Mouse (Mus musculus) MEL (cell line): Measurements from ENCODE around the gene Trim10.
A peak's percentile ranks its signal among the peaks of the same experiment; 100 is the strongest.

Experiments used
- CHD1 ChIP-seq: IDR thresholded peaks from 2 replicates; pipeline ENCODE4 v1.6.1; 2012; ENCODE audit warnings: low read depth, mild to moderate bottlenecking, inconsistent platforms, low read length, improper control_type of control experiment
- CHD2 ChIP-seq: IDR thresholded peaks from 2 replicates; pipeline ENCODE4 v1.6.1; 2011; ENCODE audit warnings: low read length, improper control_type of control experiment
- CTCF ChIP-seq, 3 experiments: IDR thresholded peaks in 2 of 3; conservative IDR thresholded peaks in 1 of 3; 2 replicates each; pipeline ENCODE4 v1.5.1; 2011 to 2012; ENCODE audit warnings: low read length in 3 of 3, low read depth in 2 of 3, mild to moderate bottlenecking in 2 of 3, improper control_type of control experiment in 1 of 3, inconsistent platforms in 1 of 3, mixed read lengths in 1 of 3, moderate library complexity in 1 of 3; ENCODE audit not compliant: control insufficient read depth in 1 of 3, insufficient read depth in 1 of 3, poor library complexity in 1 of 3, severe bottlenecking in 1 of 3
- EP300 ChIP-seq, 2 experiments: IDR thresholded peaks; 2 replicates each; pipeline ENCODE4 v1.6.1; 2011; ENCODE audit warnings: improper control_type of control experiment in 2 of 2, low read length in 2 of 2, low read depth in 1 of 2, mild to moderate bottlenecking in 1 of 2
- GATA1 ChIP-seq: IDR thresholded peaks from 2 replicates; pipeline ENCODE4 v1.6.1; 2011; ENCODE audit warnings: low read depth, low read length, improper control_type of control experiment
- KAT2A ChIP-seq: conservative IDR thresholded peaks from 2 replicates; pipeline ENCODE4 v1.6.1; 2012; ENCODE audit warnings: low read depth, low read length, improper control_type of control experiment, inconsistent platforms
- MEF2A ChIP-seq: IDR thresholded peaks from 2 replicates; pipeline ENCODE4 v1.6.1; 2014; ENCODE audit warnings: low read depth, mild to moderate bottlenecking, inconsistent platforms, low read length, improper control_type of control experiment; ENCODE audit not compliant: poor library complexity, insufficient replicate concordance, severe bottlenecking; ENCODE audit errors: extremely low read depth
- NRF1 ChIP-seq: IDR thresholded peaks from 2 replicates; pipeline ENCODE4 v1.6.1; 2014; ENCODE audit warnings: low read depth, mild to moderate bottlenecking, inconsistent platforms, low read length, improper control_type of control experiment, moderate library complexity; ENCODE audit not compliant: poor library complexity, insufficient read depth, severe bottlenecking
- POLR2A ChIP-seq, 2 experiments: IDR thresholded peaks; 2 replicates each; pipeline ENCODE4 v1.6.1; 2011 to 2012; ENCODE audit warnings: low read length in 2 of 2, mild to moderate bottlenecking in 2 of 2, control low read depth in 1 of 2, improper control_type of control experiment in 1 of 2, low read depth in 1 of 2, moderate library complexity in 1 of 2; ENCODE audit not compliant: control insufficient read depth in 1 of 2, insufficient read depth in 1 of 2, poor library complexity in 1 of 2
- SIN3A ChIP-seq: IDR thresholded peaks from 2 replicates; pipeline ENCODE4 v1.6.1; 2012; ENCODE audit warnings: low read length, improper control_type of control experiment, inconsistent platforms
- TAL1 ChIP-seq: IDR thresholded peaks from 2 replicates; pipeline ENCODE4 v1.6.1; 2012; ENCODE audit warnings: mild to moderate bottlenecking, inconsistent platforms, low read length, moderate library complexity, mixed read lengths

DNA sequence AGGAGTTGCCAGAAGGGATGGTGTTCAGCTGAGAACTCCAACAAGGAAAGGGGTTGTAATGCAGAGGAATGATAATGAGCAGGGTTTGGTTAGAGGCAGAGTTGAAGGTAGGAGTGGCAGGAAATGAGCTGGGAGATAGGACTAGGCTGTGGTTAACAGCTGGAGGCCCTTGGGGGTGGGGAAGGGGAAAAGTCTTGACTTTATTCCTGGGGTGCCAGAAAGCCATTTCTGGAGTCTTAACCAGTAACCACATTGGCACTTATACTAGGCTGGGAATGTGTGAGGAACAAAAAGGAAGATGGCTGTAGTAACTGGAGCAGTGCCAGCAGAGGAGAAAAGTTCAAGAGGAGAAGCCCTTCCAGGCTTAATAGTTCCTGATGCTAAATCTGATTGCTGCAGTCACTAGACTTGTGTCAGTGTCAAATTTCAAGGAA lies 25.1 kb upstream of the Trim10 start:
- TF ChIP-seq POLR2A (IDR thresholded peaks at IDR 0.05; ENCODE audit: control insufficient read depth in 1 of 2, insufficient read depth in 1 of 2, low read depth in 1 of 2, low read length in 2 of 2, poor library complexity in 1 of 2) (no peak), NRF1 (no peak), CHD1 (no peak), TAL1 (0 out of 2 replicates have a peak, but pooled peaks have one; percentile 13), CHD2 (no peak), SIN3A (peak; percentile 30; the same call in 1 of the 2 replicates), MEF2A (no peak), CTCF (IDR thresholded peaks at IDR 0.05 in 2 of 3, conservative IDR thresholded peaks at IDR 0.05 in 1 of 3; ENCODE audit: control insufficient read depth in 1 of 3, insufficient read depth in 1 of 3, low read depth in 2 of 3, low read length in 3 of 3, poor library complexity in 1 of 3, severe bottlenecking in 1 of 3) (no peak), KAT2A (no peak), EP300 (IDR thresholded peaks at IDR 0.05; ENCODE audit: low read depth in 1 of 2, low read length in 2 of 2) (peak; percentile 36 to 69; a peak in 2 of 4 replicates), GATA1 (peak; percentile 66)
